Mouse (Mus musculus) erythroid progenitor cell, adult 5-6 weeks (primary cell): ENCODE results near the gene Olfr814. TPM values are rescaled to one million over a fixed set of nuclear protein-coding genes. Genes with fewer than 3 reads are reported as not detected.
"Not testable (repeated sequence)": the region's sequence is repeated elsewhere in the genome, so short reads cannot be mapped to it uniquely, and the experiment has no call there.

Experiments used
- ATAC-seq: replicated peaks from 2 replicates; pipeline ENCODE4 v1.8.0; 2016; ENCODE audit warnings: moderate number of reproducible peaks, mild to moderate bottlenecking, moderate TSS enrichment, inconsistent platforms; ENCODE audit not compliant: poor library complexity, low FRiP score, severe bottlenecking
- total RNA-seq, 2 experiments: library from RNA; stranded (forward) in 1 of 2; stranded (reverse) in 1 of 2; fragments of 150-400 nt in 1 of 2; fragments of 186-747, 209-891 nt in 1 of 2; gene quantifications; 2 replicates each; pipeline versions ENCODE4 v1.2.3 to v1.2.4; 2015 to 2017; ENCODE audit warnings: low replicate concordance in 2 of 2

Gene Olfr814
- total RNA-seq (2015; ENCODE audit: low replicate concordance) (not detected in 2 replicates), total RNA-seq (2017; ENCODE audit: low replicate concordance) (not detected in 2 replicates)

DNA sequence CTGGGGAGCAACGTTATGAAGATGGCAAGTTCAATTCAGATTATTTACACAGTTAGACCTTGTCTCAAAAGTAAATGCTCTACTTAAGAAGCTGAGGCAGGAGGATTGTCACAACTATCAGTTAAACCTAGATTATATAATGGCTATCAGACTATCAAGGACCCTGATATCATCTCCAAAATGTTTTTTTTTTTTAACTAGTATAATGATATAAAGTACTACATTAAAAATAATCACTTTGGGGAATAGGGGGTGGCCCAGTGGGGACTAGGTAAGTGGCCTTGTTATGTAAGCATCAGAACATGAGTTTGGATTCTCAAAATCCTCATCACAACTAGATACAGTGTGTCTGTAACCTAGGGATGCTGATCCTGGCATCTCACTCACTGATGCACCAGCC, at the start of gene Olfr814:
Olfr814 (minus strand) TSS at position 101 of the 400 bp plus-strand sequence.
- 0 out of 2 replicates have a peak, but pooled peaks have one; percentile 34 for ATAC-seq

DNA sequence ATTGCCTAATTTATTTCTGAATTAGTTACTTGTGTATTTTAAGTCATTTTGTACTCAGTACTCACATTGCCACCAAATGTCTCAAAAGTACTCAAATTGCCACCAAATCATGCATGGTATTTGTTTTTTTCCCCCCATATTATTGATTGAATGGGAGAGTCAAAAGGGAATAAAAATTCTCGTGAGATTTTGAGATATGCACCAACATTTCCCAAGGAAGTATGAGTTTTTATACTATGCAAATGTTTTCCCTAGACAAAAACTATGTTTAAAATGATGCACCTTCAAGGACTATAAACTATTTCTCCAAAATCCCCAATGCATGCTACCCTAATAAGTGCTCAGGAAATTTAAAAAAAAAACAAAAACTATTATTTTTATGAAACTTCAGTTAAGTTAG, 35.8 kb upstream of the Olfr814 start, which contains the start of gene Olfr816:
Olfr816 (minus strand) TSS at position 101 of the 400 bp plus-strand sequence.
- ATAC-seq = no peak

DNA sequence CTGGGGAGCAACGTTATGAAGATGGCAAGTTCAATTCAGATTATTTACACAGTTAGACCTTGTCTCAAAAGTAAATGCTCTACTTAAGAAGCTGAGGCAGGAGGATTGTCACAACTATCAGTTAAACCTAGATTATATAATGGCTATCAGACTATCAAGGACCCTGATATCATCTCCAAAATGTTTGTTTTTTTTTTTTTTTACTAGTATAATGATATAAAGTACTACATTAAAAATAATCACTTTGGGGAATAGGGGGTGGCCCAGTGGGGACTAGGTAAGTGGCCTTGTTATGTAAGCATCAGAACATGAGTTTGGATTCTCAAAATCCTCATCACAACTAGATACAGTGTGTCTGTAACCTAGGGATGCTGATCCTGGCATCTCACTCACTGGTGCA, 26.1 kb upstream of the Olfr814 start, which contains the start of gene Olfr815:
Olfr815 (minus strand) TSS at position 101 of the 400 bp plus-strand sequence.
- not testable (repeated sequence) for ATAC-seq

DNA sequence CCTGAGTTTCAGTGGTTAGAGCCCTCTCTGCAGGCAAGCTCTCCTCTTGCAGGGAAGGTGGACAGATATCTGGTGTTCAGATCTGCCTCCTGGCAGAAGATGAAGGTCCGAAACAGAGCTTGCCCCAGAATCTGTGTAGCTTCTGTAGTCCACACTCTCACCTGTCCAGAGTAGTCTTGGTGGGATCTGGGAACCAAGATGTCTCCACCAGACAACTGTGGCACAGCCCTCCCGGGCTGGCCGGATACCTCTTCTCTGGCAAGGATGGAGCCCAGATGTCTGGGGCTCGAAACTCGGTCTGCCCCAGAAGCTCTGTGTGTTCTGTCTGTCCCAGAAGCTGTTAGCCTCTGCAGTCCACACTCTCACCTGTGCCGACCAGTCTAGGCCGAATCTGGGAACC, 6.3 kb upstream of the Olfr814 start:
- no peak for ATAC-seq

DNA sequence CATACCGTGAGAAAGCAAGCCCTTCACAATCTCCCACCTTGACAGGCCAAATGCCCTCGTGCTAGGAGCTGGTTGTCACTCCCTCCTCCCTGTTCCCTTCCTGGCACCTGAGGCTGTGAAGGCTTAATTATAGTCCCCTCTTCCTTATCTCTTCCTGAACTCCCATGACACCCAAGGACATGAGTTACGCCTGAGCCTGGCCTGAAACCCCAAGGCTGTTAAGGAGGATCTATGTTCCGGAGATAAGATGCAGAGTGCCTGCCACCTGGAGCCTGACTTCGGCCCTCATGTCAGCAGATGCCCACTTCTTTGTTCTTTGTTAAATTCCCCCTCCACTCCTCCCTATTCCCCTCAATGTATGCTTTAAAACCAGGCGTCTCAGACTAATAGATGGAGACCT, 5.8 kb upstream of the Olfr814 start:
- ATAC-seq = not testable (repeated sequence)

DNA sequence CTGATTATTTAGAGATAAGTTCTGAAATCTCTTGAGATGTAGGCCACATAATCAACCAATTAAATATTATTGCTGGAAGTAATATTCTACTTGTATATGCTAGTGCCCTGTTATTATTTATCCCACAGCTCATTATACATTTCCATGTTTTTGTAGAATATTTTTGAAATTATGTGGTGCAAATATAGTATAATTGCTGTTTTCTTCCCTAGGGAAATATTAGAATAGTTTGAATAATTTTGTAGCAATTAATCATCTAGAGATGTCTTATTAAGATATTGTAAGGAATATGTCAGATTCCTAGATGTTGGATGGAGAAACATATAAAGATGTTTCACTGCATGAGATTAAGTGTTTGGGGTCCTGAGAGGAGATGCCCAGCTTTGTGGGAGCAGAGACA, 24.6 kb downstream of the Olfr814 start, which contains the start of gene Olfr813:
Olfr813 (plus strand) TSS at position 301 of the 400 bp plus-strand sequence.
- no peak for ATAC-seq

DNA sequence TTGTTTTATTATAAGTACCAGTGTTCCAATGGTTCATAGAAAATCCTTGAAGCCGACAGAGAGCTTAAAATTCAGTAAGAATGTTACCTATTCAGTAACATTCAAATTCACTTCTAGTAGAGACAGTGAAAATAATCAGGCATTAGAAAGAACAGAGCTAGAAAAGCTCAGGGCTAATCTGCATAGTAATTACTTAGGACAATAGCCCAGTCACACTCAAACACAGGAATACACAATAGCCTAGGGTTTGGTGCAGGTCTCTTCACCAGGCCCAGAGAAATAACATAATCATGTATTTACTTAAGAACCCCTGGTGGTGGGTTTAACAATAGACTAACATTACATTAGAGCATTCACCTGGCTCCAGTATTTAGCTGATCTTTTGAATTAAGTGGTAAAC, 32.3 kb downstream of the Olfr814 start:
- no peak for ATAC-seq

DNA sequence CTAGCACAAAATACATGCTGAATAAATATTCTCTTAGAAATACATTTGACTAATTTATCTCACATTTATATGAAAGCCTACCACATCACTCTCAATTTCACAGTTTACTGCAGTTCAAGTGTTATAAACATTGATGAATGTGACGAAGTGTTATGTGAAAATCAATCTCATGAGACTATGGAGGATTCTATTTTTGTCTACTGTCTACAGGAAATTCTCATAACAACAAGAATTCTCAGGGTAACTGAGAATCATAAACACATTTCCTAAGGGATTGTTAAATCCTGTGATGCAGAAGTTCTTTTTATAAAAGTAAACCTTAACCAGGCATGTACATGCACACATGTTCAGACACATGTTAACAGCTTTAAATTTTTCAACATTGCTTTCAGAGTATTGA, 33.7 kb downstream of the Olfr814 start, which contains the start of gene Olfr812:
Olfr812 (minus strand) TSS at position 101 of the 400 bp plus-strand sequence.
- ATAC-seq = no peak

Other genes starting within 250 kb of the Olfr814 start
- gene Olfr799, start 242.4 kb downstream of the Olfr814 start, total RNA-seq (2015; ENCODE audit: low replicate concordance) = not detected in 2 replicates
- gene Olfr799, start 242.4 kb downstream of the Olfr814 start, total RNA-seq (2017; ENCODE audit: low replicate concordance) = not detected in 2 replicates
- gene Olfr800, start 222.2 kb downstream of the Olfr814 start, total RNA-seq (2015; ENCODE audit: low replicate concordance) = not detected in 2 replicates
- gene Olfr800, start 222.2 kb downstream of the Olfr814 start, total RNA-seq (2017; ENCODE audit: low replicate concordance) = not detected in 2 replicates
- not detected in 2 replicates for gene Olfr801, start 206.0 kb downstream of the Olfr814 start, total RNA-seq (2015; ENCODE audit: low replicate concordance)
- gene Olfr801, start 206.0 kb downstream of the Olfr814 start, total RNA-seq (2017; ENCODE audit: low replicate concordance) = not detected in 2 replicates
- gene Olfr802, start 191.7 kb downstream of the Olfr814 start, total RNA-seq (2015; ENCODE audit: low replicate concordance) = not detected in 2 replicates
- not detected in 2 replicates for gene Olfr802, start 191.7 kb downstream of the Olfr814 start, total RNA-seq (2017; ENCODE audit: low replicate concordance)
- not detected in 2 replicates for gene Olfr803, start 185.6 kb downstream of the Olfr814 start, total RNA-seq (2015; ENCODE audit: low replicate concordance)
- gene Olfr803, start 185.6 kb downstream of the Olfr814 start, total RNA-seq (2017; ENCODE audit: low replicate concordance) = not detected in 2 replicates
- gene Olfr804, start 176.6 kb downstream of the Olfr814 start, total RNA-seq (2015; ENCODE audit: low replicate concordance) = not detected in 2 replicates
- gene Olfr804, start 176.6 kb downstream of the Olfr814 start, total RNA-seq (2017; ENCODE audit: low replicate concordance) = not detected in 2 replicates
- not detected in 2 replicates for gene Olfr805, start 150.5 kb downstream of the Olfr814 start, total RNA-seq (2015; ENCODE audit: low replicate concordance)
- not detected in 2 replicates for gene Olfr805, start 150.5 kb downstream of the Olfr814 start, total RNA-seq (2017; ENCODE audit: low replicate concordance)
- not detected in 2 replicates for gene Olfr806, start 137.9 kb downstream of the Olfr814 start, total RNA-seq (2015; ENCODE audit: low replicate concordance)
- gene Olfr806, start 137.9 kb downstream of the Olfr814 start, total RNA-seq (2017; ENCODE audit: low replicate concordance) = not detected in 2 replicates
- gene Olfr807, start 122.1 kb downstream of the Olfr814 start, total RNA-seq (2015; ENCODE audit: low replicate concordance) = not detected in 2 replicates
- not detected in 2 replicates for gene Olfr807, start 122.1 kb downstream of the Olfr814 start, total RNA-seq (2017; ENCODE audit: low replicate concordance)
- not detected in 2 replicates for gene Olfr808, start 114.4 kb downstream of the Olfr814 start, total RNA-seq (2015; ENCODE audit: low replicate concordance)
- not detected in 2 replicates for gene Olfr808, start 114.4 kb downstream of the Olfr814 start, total RNA-seq (2017; ENCODE audit: low replicate concordance)
- not detected in 2 replicates for gene Olfr809, start 105.2 kb downstream of the Olfr814 start, total RNA-seq (2015; ENCODE audit: low replicate concordance)
- not detected in 2 replicates for gene Olfr809, start 105.2 kb downstream of the Olfr814 start, total RNA-seq (2017; ENCODE audit: low replicate concordance)
- gene Olfr810, start 84.9 kb downstream of the Olfr814 start, total RNA-seq (2015; ENCODE audit: low replicate concordance) = not detected in 2 replicates
- not detected in 2 replicates for gene Olfr810, start 84.9 kb downstream of the Olfr814 start, total RNA-seq (2017; ENCODE audit: low replicate concordance)
- gene Olfr811, start 75.5 kb downstream of the Olfr814 start, total RNA-seq (2015; ENCODE audit: low replicate concordance) = not detected in 2 replicates
- not detected in 2 replicates for gene Olfr811, start 75.5 kb downstream of the Olfr814 start, total RNA-seq (2017; ENCODE audit: low replicate concordance)
- gene Olfr812, start 33.8 kb downstream of the Olfr814 start, total RNA-seq (2015; ENCODE audit: low replicate concordance) = not detected in 2 replicates
- gene Olfr812, start 33.8 kb downstream of the Olfr814 start, total RNA-seq (2017; ENCODE audit: low replicate concordance) = not detected in 2 replicates
- not detected in 2 replicates for gene Olfr813, start 24.5 kb downstream of the Olfr814 start, total RNA-seq (2015; ENCODE audit: low replicate concordance)
- gene Olfr813, start 24.5 kb downstream of the Olfr814 start, total RNA-seq (2017; ENCODE audit: low replicate concordance) = not detected in 2 replicates
- not detected in 2 replicates for gene Olfr815, start 26.0 kb upstream of the Olfr814 start, total RNA-seq (2015; ENCODE audit: low replicate concordance)
- gene Olfr815, start 26.0 kb upstream of the Olfr814 start, total RNA-seq (2017; ENCODE audit: low replicate concordance) = not detected in 2 replicates
- not detected in 2 replicates for gene Olfr816, start 35.7 kb upstream of the Olfr814 start, total RNA-seq (2015; ENCODE audit: low replicate concordance)
- gene Olfr816, start 35.7 kb upstream of the Olfr814 start, total RNA-seq (2017; ENCODE audit: low replicate concordance) = not detected in 2 replicates
- gene Olfr818, start 69.2 kb upstream of the Olfr814 start, total RNA-seq (2015; ENCODE audit: low replicate concordance) = not detected in 2 replicates
- not detected in 2 replicates for gene Olfr818, start 69.2 kb upstream of the Olfr814 start, total RNA-seq (2017; ENCODE audit: low replicate concordance)
- not detected in 2 replicates for gene Olfr819, start 87.4 kb upstream of the Olfr814 start, total RNA-seq (2015; ENCODE audit: low replicate concordance)
- not detected in 2 replicates for gene Olfr819, start 87.4 kb upstream of the Olfr814 start, total RNA-seq (2017; ENCODE audit: low replicate concordance)
- not detected in 2 replicates for gene Olfr247, start 96.3 kb upstream of the Olfr814 start, total RNA-seq (2015; ENCODE audit: low replicate concordance)
- gene Olfr247, start 96.3 kb upstream of the Olfr814 start, total RNA-seq (2017; ENCODE audit: low replicate concordance) = not detected in 2 replicates
- gene Gm10310, start 105.2 kb upstream of the Olfr814 start, total RNA-seq (2015; ENCODE audit: low replicate concordance) = not detected in 2 replicates
- gene Gm10310, start 105.2 kb upstream of the Olfr814 start, total RNA-seq (2017; ENCODE audit: low replicate concordance) = not detected in 2 replicates
- not detected in 2 replicates for gene Olfr820, start 132.8 kb upstream of the Olfr814 start, total RNA-seq (2015; ENCODE audit: low replicate concordance)
- not detected in 2 replicates for gene Olfr820, start 132.8 kb upstream of the Olfr814 start, total RNA-seq (2017; ENCODE audit: low replicate concordance)
- gene Olfr821, start 150.5 kb upstream of the Olfr814 start, total RNA-seq (2015; ENCODE audit: low replicate concordance) = not detected in 2 replicates
- not detected in 2 replicates for gene Olfr821, start 150.5 kb upstream of the Olfr814 start, total RNA-seq (2017; ENCODE audit: low replicate concordance)
- not detected in 2 replicates for gene Olfr822, start 191.4 kb upstream of the Olfr814 start, total RNA-seq (2015; ENCODE audit: low replicate concordance)
- gene Olfr822, start 191.4 kb upstream of the Olfr814 start, total RNA-seq (2017; ENCODE audit: low replicate concordance) = not detected in 2 replicates
- not detected in 2 replicates for gene Olfr823, start 235.5 kb upstream of the Olfr814 start, total RNA-seq (2015; ENCODE audit: low replicate concordance)
- gene Olfr823, start 235.5 kb upstream of the Olfr814 start, total RNA-seq (2017; ENCODE audit: low replicate concordance) = not detected in 2 replicates